Mouse (Mus musculus): ENCODE data around the gene Itprip. TPM values are rescaled to one million over a fixed set of nuclear protein-coding genes. Genes with fewer than 3 reads are reported as not detected.

The Itprip gene
- total and polyA plus RNA-seq, 2 experiments from 2014 or later, result 2.2 to 4.9 TPM

- DNase-seq, result no peak
- no peak overlapping the region for H3K9ac ChIP-seq
- WGBS, result 82% methylated on average over 15 of the region's 15 CpGs
These were observed 42.8 kb downstream of the Itprip start for GRCm38 (mm10) chr19:47876252-47876651.

GRCm38 (mm10) chr19:47871515-47871914, 47.6 kb downstream of the Itprip start:
- Histone ChIP-seq H3K9me3 (ENCODE audit: low read length) (no peaks in the 10 kb centered on the region), H3K27me3 (ENCODE audit: insufficient read depth, low read length) (no peaks in the 10 kb centered on the region; the same call in 1 of the 2 replicates), H3K4me2 (ENCODE audit: low read depth) (no peak overlapping the region), H3K27ac (ENCODE audit: low read depth, low read length) (no peak overlapping the region), H3K36me3 (ENCODE audit: insufficient read depth) (no peaks in the 10 kb centered on the region), H3K9ac (no peak overlapping the region), H3K4me3 (ENCODE audit: low read depth, low read length) (no peak overlapping the region), H3K4me1 (ENCODE audit: insufficient read depth) (no peaks in the 10 kb centered on the region)
- ATAC-seq (no peak), DNase-seq (peak; percentile 23)
- TF ChIP-seq CTCF (IDR thresholded peaks at IDR 0.05; ENCODE audit: low read depth), result peak; percentile 58
- 18% methylated on average over 10 of the region's 10 CpGs for WGBS

More at GRCm38 (mm10) chr19:47876252-47876651, 42.8 kb downstream of the Itprip start:
- Histone ChIP-seq H3K4me1 (ENCODE audit: insufficient read depth) (no peaks in the 10 kb centered on the region), H3K4me3 (ENCODE audit: low read depth, low read length) (no peak overlapping the region), H3K9me3 (ENCODE audit: low read length) (no peaks in the 10 kb centered on the region), H3K27me3 (ENCODE audit: insufficient read depth, low read length) (0 out of 2 replicates have a peak, but pooled peaks cover 3% of the 10 kb centered on the region), H3K27ac (ENCODE audit: low read depth, low read length) (no peak overlapping the region), H3K4me2 (ENCODE audit: low read depth) (no peak overlapping the region), H3K36me3 (ENCODE audit: insufficient read depth) (no peaks in the 10 kb centered on the region)
- TF ChIP-seq CTCF (IDR thresholded peaks at IDR 0.05; ENCODE audit: low read depth), result no peak
- ATAC-seq, result no peak

- DNase-seq (no peak), ATAC-seq (no peak)
- no peaks in the 10 kb centered on the region; the same call in 1 of the 2 replicates for H3K27me3 ChIP-seq (ENCODE audit: insufficient read depth, low read length)
- H3K9me3 ChIP-seq (ENCODE audit: low read length), result no peaks in the 10 kb centered on the region
- no peak overlapping the region for H3K9ac ChIP-seq
- TF ChIP-seq CTCF (IDR thresholded peaks at IDR 0.05; ENCODE audit: low read depth), result no peak
- H3K4me1 ChIP-seq (ENCODE audit: insufficient read depth), result 0 out of 2 replicates have a peak, but pooled peaks cover under 1% of the 10 kb centered on the region
- WGBS, result 72% methylated on average over 7 of the region's 7 CpGs
- no peak overlapping the region for H3K4me3 ChIP-seq (ENCODE audit: low read depth, low read length)
- H3K4me2 ChIP-seq (ENCODE audit: low read depth), result no peak overlapping the region
- H3K36me3 ChIP-seq (ENCODE audit: insufficient read depth), result no peaks in the 10 kb centered on the region
- no peak overlapping the region for H3K27ac ChIP-seq (ENCODE audit: low read depth, low read length)
These were observed 48.9 kb downstream of the Itprip start for GRCm38 (mm10) chr19:47870102-47870666.

GRCm38 (mm10) chr19:47869516-47869915, 49.6 kb downstream of the Itprip start:
- no peaks in the 10 kb centered on the region; the same call in 1 of the 2 replicates for H3K27me3 ChIP-seq (ENCODE audit: insufficient read depth, low read length)
- H3K4me1 ChIP-seq (ENCODE audit: insufficient read depth), result 0 out of 2 replicates have a peak, but pooled peaks cover 5% of the 10 kb centered on the region
- no peak for TF ChIP-seq CTCF (IDR thresholded peaks at IDR 0.05; ENCODE audit: low read depth)
- DNase-seq (no peak), ATAC-seq (no peak)
- H3K9ac ChIP-seq, result no peak overlapping the region
- H3K9me3 ChIP-seq (ENCODE audit: low read length), result no peaks in the 10 kb centered on the region
- no peaks in the 10 kb centered on the region for H3K36me3 ChIP-seq (ENCODE audit: insufficient read depth)
- no peak overlapping the region for H3K27ac ChIP-seq (ENCODE audit: low read depth, low read length)
- no peak overlapping the region for H3K4me3 ChIP-seq (ENCODE audit: low read depth, low read length)
- no peak overlapping the region for H3K4me2 ChIP-seq (ENCODE audit: low read depth)
- WGBS, result 68% methylated on average over 3 of the region's 3 CpGs

- no peaks in the 10 kb centered on the region; the same call in 1 of the 2 replicates for H3K27me3 ChIP-seq (ENCODE audit: insufficient read depth, low read length)
- no peak for TF ChIP-seq CTCF (IDR thresholded peaks at IDR 0.05; ENCODE audit: low read depth)
- no peaks in the 10 kb centered on the region for H3K36me3 ChIP-seq (ENCODE audit: insufficient read depth)
- H3K9me3 ChIP-seq (ENCODE audit: low read length), result no peaks in the 10 kb centered on the region
- DNase-seq (no peak), ATAC-seq (no peak)
- H3K27ac ChIP-seq (ENCODE audit: low read depth, low read length), result no peak overlapping the region
- H3K4me3 ChIP-seq (ENCODE audit: low read depth, low read length), result no peak overlapping the region
- 0 out of 2 replicates have a peak, but pooled peaks cover 5% of the 10 kb centered on the region for H3K4me1 ChIP-seq (ENCODE audit: insufficient read depth)
- H3K9ac ChIP-seq, result no peak overlapping the region
- WGBS, result 72% methylated on average over 4 of the region's 4 CpGs
- H3K4me2 ChIP-seq (ENCODE audit: low read depth), result no peak overlapping the region
These were observed 50.1 kb downstream of the Itprip start for GRCm38 (mm10) chr19:47868951-47869350.

GRCm38 (mm10) chr19:47867628-47868175, 51.4 kb downstream of the Itprip start:
- 73% methylated on average over 4 of the region's 4 CpGs for WGBS
- no peak for ATAC-seq
- H3K4me3 ChIP-seq (ENCODE audit: low read depth, low read length), result no peak overlapping the region
- peaks cover 4% of the 10 kb centered on the region; the same call in 1 of the 2 replicates for H3K36me3 ChIP-seq (ENCODE audit: insufficient read depth)
- no peak overlapping the region for H3K4me2 ChIP-seq (ENCODE audit: low read depth)
- H3K9ac ChIP-seq, result no peak overlapping the region
- no peak for DNase-seq
- H3K9me3 ChIP-seq (ENCODE audit: low read length), result no peaks in the 10 kb centered on the region
- 0 out of 2 replicates have a peak, but pooled peaks cover 5% of the 10 kb centered on the region for H3K4me1 ChIP-seq (ENCODE audit: insufficient read depth)
- no peak overlapping the region for H3K27ac ChIP-seq (ENCODE audit: low read depth, low read length)
- H3K27me3 ChIP-seq (ENCODE audit: insufficient read depth, low read length), result no peaks in the 10 kb centered on the region; the same call in 1 of the 2 replicates
- TF ChIP-seq CTCF (IDR thresholded peaks at IDR 0.05; ENCODE audit: low read depth), result no peak

GRCm38 (mm10) chr19:47865353-47865947, 53.6 kb downstream of the Itprip start, which contains the start of gene Gsto2:
Gene Gsto2, plus strand, starts transcription at chr19:47865534.
- peak; percentile 67 for TF ChIP-seq CTCF (IDR thresholded peaks at IDR 0.05; ENCODE audit: low read depth)
- Histone ChIP-seq H3K27ac (ENCODE audit: low read depth, low read length) (peak within 1 kb of the TSS; percentile 93), H3K9ac (peak within 1 kb of the TSS; percentile 88), H3K36me3 (ENCODE audit: insufficient read depth) (peaks cover 12% of the 10 kb centered on the region; the same call in 1 of the 2 replicates), H3K4me1 (ENCODE audit: insufficient read depth) (0 out of 2 replicates have a peak, but pooled peaks cover 5% of the 10 kb centered on the region), H3K4me3 (ENCODE audit: low read depth, low read length) (peak within 1 kb of the TSS; percentile 60), H3K4me2 (ENCODE audit: low read depth) (peak within 1 kb of the TSS; percentile 89), H3K27me3 (ENCODE audit: insufficient read depth, low read length) (no peaks in the 10 kb centered on the region; the same call in 1 of the 2 replicates), H3K9me3 (ENCODE audit: low read length) (no peaks in the 10 kb centered on the region)
- DNase-seq, result peak; percentile 97
- WGBS, result 1% methylated on average over 49 of the region's 49 CpGs
- peak; percentile 100 for ATAC-seq
